ENCODE assay signal across 8 mouse cellular contexts in genomic region chr4:124699791-124700190, GRCm38 (mm10). TPM values are rescaled to one million over a fixed set of nuclear protein-coding genes. Genes with fewer than 3 reads are reported as not detected.
DNase-seq lines count a peak whose midpoint lies in the region; ATAC-seq and TF ChIP-seq lines count a peak whose summit lies in the region.

No protein-coding gene starts in this region.

- peak overlapping the region; percentile 94 for H3K4me2 ChIP-seq in kidney, postnatal 0 days (ENCODE audit: low read length)
- peak overlapping the region; percentile 77 for H3K4me2 ChIP-seq in embryonic facial prominence, embryonic 14.5 days (ENCODE audit: low read depth, low read length)
- H3K4me2 ChIP-seq in hindbrain, embryonic 15.5 days = peak overlapping the region; percentile 97
- peak overlapping the region; percentile 98 for H3K4me2 ChIP-seq in midbrain, embryonic 16.5 days (ENCODE audit: low read length)

- H3K4me1 ChIP-seq in kidney, postnatal 0 days (replicated peaks; ENCODE audit: insufficient read depth, low read length) = peaks cover 31% of the 10 kb centered on the region
- H3K4me1 ChIP-seq in embryonic facial prominence, embryonic 14.5 days (ENCODE audit: control insufficient read depth, insufficient read depth, low read length) = peaks cover 30% of the 10 kb centered on the region
- H3K4me1 ChIP-seq in hindbrain, embryonic 15.5 days (replicated peaks) = peaks cover 32% of the 10 kb centered on the region
- H3K4me1 ChIP-seq in midbrain, embryonic 16.5 days (ENCODE audit: control insufficient read depth, insufficient read depth, low read length) = peaks cover 20% of the 10 kb centered on the region

- peak overlapping the region; percentile 74; the same call in 1 of the 2 replicates for H3K27ac ChIP-seq in kidney, postnatal 0 days
- H3K27ac ChIP-seq in embryonic facial prominence, embryonic 14.5 days (replicated peaks; ENCODE audit: low read depth, low read length) = peak overlapping the region; percentile 90
- H3K27ac ChIP-seq in hindbrain, embryonic 15.5 days (replicated peaks) = no peak overlapping the region
- H3K27ac ChIP-seq in midbrain, embryonic 16.5 days (ENCODE audit: low read length) = no peak overlapping the region

- peak overlapping the region; percentile 75; the same call in 1 of the 2 replicates for H3K4me3 ChIP-seq in kidney, postnatal 0 days (replicated peaks; ENCODE audit: low read depth, low read length)
- H3K4me3 ChIP-seq in embryonic facial prominence, embryonic 14.5 days (ENCODE audit: low read depth, low read length) = peak overlapping the region; percentile 81
- H3K4me3 ChIP-seq in hindbrain, embryonic 15.5 days = peak overlapping the region; percentile 59
- H3K4me3 ChIP-seq in midbrain, embryonic 16.5 days (ENCODE audit: low read depth, low read length) = peak overlapping the region; percentile 67; the same call in 1 of the 2 replicates

- H3K9ac ChIP-seq in kidney, postnatal 0 days (ENCODE audit: low read depth, low read length) = no peak overlapping the region
- H3K9ac ChIP-seq in embryonic facial prominence, embryonic 14.5 days (ENCODE audit: low read depth, low read length) = peak overlapping the region; percentile 92
- no peak overlapping the region for H3K9ac ChIP-seq in hindbrain, embryonic 15.5 days
- H3K9ac ChIP-seq in midbrain, embryonic 16.5 days (ENCODE audit: low read depth, low read length) = no peak overlapping the region

- no peaks in the 10 kb centered on the region for H3K36me3 ChIP-seq in kidney, postnatal 0 days (ENCODE audit: insufficient read depth, low read length)
- H3K36me3 ChIP-seq in embryonic facial prominence, embryonic 14.5 days (ENCODE audit: control insufficient read depth, insufficient read depth, low read length) = no peaks in the 10 kb centered on the region; the same call in 1 of the 2 replicates
- no peaks in the 10 kb centered on the region for H3K36me3 ChIP-seq in hindbrain, embryonic 15.5 days
- H3K36me3 ChIP-seq in midbrain, embryonic 16.5 days (ENCODE audit: control insufficient read depth, insufficient read depth, low read length) = no peaks in the 10 kb centered on the region

- 23% methylated on average over 6 of the region's 6 CpGs for WGBS in kidney, postnatal 0 days
- 9% methylated on average over 6 of the region's 6 CpGs for WGBS in embryonic facial prominence, embryonic 14.5 days
- 14% methylated on average over 6 of the region's 6 CpGs for WGBS in hindbrain, embryonic 15.5 days
- WGBS in midbrain, embryonic 16.5 days = 3% methylated on average over 6 of the region's 6 CpGs

- no peaks in the 10 kb centered on the region for H3K9me3 ChIP-seq in kidney, postnatal 0 days (replicated peaks; ENCODE audit: low read length)
- no peaks in the 10 kb centered on the region for H3K9me3 ChIP-seq in embryonic facial prominence, embryonic 14.5 days (ENCODE audit: control insufficient read depth, low read length)
- H3K9me3 ChIP-seq in hindbrain, embryonic 15.5 days = no peaks in the 10 kb centered on the region
- H3K9me3 ChIP-seq in midbrain, embryonic 16.5 days (replicated peaks; ENCODE audit: control insufficient read depth, low read length, poor library complexity, severe bottlenecking) = no peaks in the 10 kb centered on the region

- no peak for TF ChIP-seq CTCF in kidney, postnatal 0 days (IDR thresholded peaks at IDR 0.05; ENCODE audit: low read depth)

- ATAC-seq in kidney, postnatal 0 days (replicated peaks; ENCODE audit: low FRiP score, low read depth) = no peak
- no peak for ATAC-seq in embryonic facial prominence, embryonic 14.5 days (ENCODE audit: low read depth)
- ATAC-seq in hindbrain, embryonic 15.5 days (ENCODE audit: low FRiP score, low read depth) = no peak
- ATAC-seq in midbrain, embryonic 16.5 days = no peak
- no peak for ATAC-seq in megakaryocyte progenitor cell, adult 5-6 weeks (replicated peaks; ENCODE audit: poor library complexity)

- no peak for DNase-seq in kidney, postnatal 0 days (ENCODE audit: low spot score)
- no peak for DNase-seq in kidney, adult 8-10 months
- DNase-seq in embryonic facial prominence, embryonic 14.5 days (ENCODE audit: low spot score) = no peak
- no peak for DNase-seq in right cerebral cortex, postnatal 14 days
- DNase-seq in natural killer cell, adult 2 months (ENCODE audit: low spot score in 2 of 2) = no peak

- no peaks in the 10 kb centered on the region for H3K27me3 ChIP-seq in kidney, postnatal 0 days (ENCODE audit: insufficient read depth, low read length)
- H3K27me3 ChIP-seq in embryonic facial prominence, embryonic 14.5 days (replicated peaks; ENCODE audit: control insufficient read depth, insufficient read depth, low read length) = no peaks in the 10 kb centered on the region
- H3K27me3 ChIP-seq in hindbrain, embryonic 15.5 days = peaks cover 35% of the 10 kb centered on the region
- peaks cover 9% of the 10 kb centered on the region for H3K27me3 ChIP-seq in midbrain, embryonic 16.5 days (ENCODE audit: control insufficient read depth, insufficient read depth, low read depth, low read length)

RNA-seq across cellular contexts. Expression of gene Fhl3, which starts 0.7 kb away (rescaled TPM):
- 9.4 and 10.0 TPM in 2 replicates for polyA plus RNA-seq in kidney, postnatal 0 days (2015; fragmentation: Nextera tagmentation; extraction: Ambion mirVana)
- 15.7 and 18.2 TPM in 2 replicates for polyA plus RNA-seq in embryonic facial prominence, embryonic 14.5 days (2014; fragmentation: Nextera tagmentation; extraction: Ambion mirVana)
- 1.6 and 2.8 TPM in 2 replicates for polyA plus RNA-seq in hindbrain, embryonic 15.5 days (2015; fragmentation: Nextera tagmentation; extraction: Ambion mirVana)
- polyA plus RNA-seq in midbrain, embryonic 16.5 days (2015; fragmentation: Nextera tagmentation; extraction: Ambion mirVana) = 1.5 and 1.7 TPM in 2 replicates
- total RNA-seq in megakaryocyte progenitor cell, adult 5-6 weeks (2015) = 17.1 and 19.3 TPM in 2 replicates
- 4.9 and 5.3 TPM in 2 replicates for total RNA-seq in megakaryocyte progenitor cell, adult 5-6 weeks (2017)

RNA-seq across cellular contexts. Expression of gene Utp11, which starts 6.4 kb away (rescaled TPM):
- 61.8 and 63.0 TPM in 2 replicates for polyA plus RNA-seq in kidney, postnatal 0 days (2015; fragmentation: Nextera tagmentation; extraction: Ambion mirVana)
- 58.6 and 62.7 TPM in 2 replicates for polyA plus RNA-seq in embryonic facial prominence, embryonic 14.5 days (2014; fragmentation: Nextera tagmentation; extraction: Ambion mirVana)
- polyA plus RNA-seq in hindbrain, embryonic 15.5 days (2015; fragmentation: Nextera tagmentation; extraction: Ambion mirVana) = 39.1 and 39.5 TPM in 2 replicates
- 39.8 and 43.8 TPM in 2 replicates for polyA plus RNA-seq in midbrain, embryonic 16.5 days (2015; fragmentation: Nextera tagmentation; extraction: Ambion mirVana)
- total RNA-seq in megakaryocyte progenitor cell, adult 5-6 weeks (2015) = 78.0 and 81.5 TPM in 2 replicates
- total RNA-seq in megakaryocyte progenitor cell, adult 5-6 weeks (2017) = 70.8 and 93.1 TPM in 2 replicates

RNA-seq across cellular contexts. Expression of gene Sf3a3, which starts 14.8 kb away (rescaled TPM):
- polyA plus RNA-seq in kidney, postnatal 0 days (2015; fragmentation: Nextera tagmentation; extraction: Ambion mirVana) = 92.4 and 103 TPM in 2 replicates
- polyA plus RNA-seq in embryonic facial prominence, embryonic 14.5 days (2014; fragmentation: Nextera tagmentation; extraction: Ambion mirVana) = 110 and 118 TPM in 2 replicates
- polyA plus RNA-seq in hindbrain, embryonic 15.5 days (2015; fragmentation: Nextera tagmentation; extraction: Ambion mirVana) = 96.2 and 106 TPM in 2 replicates
- 98.1 and 106 TPM in 2 replicates for polyA plus RNA-seq in midbrain, embryonic 16.5 days (2015; fragmentation: Nextera tagmentation; extraction: Ambion mirVana)
- 98.5 and 113 TPM in 2 replicates for total RNA-seq in megakaryocyte progenitor cell, adult 5-6 weeks (2015)
- 158 and 175 TPM in 2 replicates for total RNA-seq in megakaryocyte progenitor cell, adult 5-6 weeks (2017)

RNA-seq across cellular contexts. Expression of gene Inpp5b, which starts 41.9 kb away (rescaled TPM):
- polyA plus RNA-seq in kidney, postnatal 0 days (2015; fragmentation: Nextera tagmentation; extraction: Ambion mirVana) = 21.8 and 27.0 TPM in 2 replicates
- 23.7 and 29.5 TPM in 2 replicates for polyA plus RNA-seq in embryonic facial prominence, embryonic 14.5 days (2014; fragmentation: Nextera tagmentation; extraction: Ambion mirVana)
- polyA plus RNA-seq in hindbrain, embryonic 15.5 days (2015; fragmentation: Nextera tagmentation; extraction: Ambion mirVana) = 22.9 and 26.1 TPM in 2 replicates
- polyA plus RNA-seq in midbrain, embryonic 16.5 days (2015; fragmentation: Nextera tagmentation; extraction: Ambion mirVana) = 24.4 and 26.6 TPM in 2 replicates
- 32.9 and 36.0 TPM in 2 replicates for total RNA-seq in megakaryocyte progenitor cell, adult 5-6 weeks (2015)
- 28.6 and 31.4 TPM in 2 replicates for total RNA-seq in megakaryocyte progenitor cell, adult 5-6 weeks (2017)

RNA-seq across cellular contexts. Expression of gene Pou3f1, which starts 43.2 kb away (rescaled TPM):
- polyA plus RNA-seq in kidney, postnatal 0 days (2015; fragmentation: Nextera tagmentation; extraction: Ambion mirVana) = 0.43 and 0.57 TPM in 2 replicates
- polyA plus RNA-seq in embryonic facial prominence, embryonic 14.5 days (2014; fragmentation: Nextera tagmentation; extraction: Ambion mirVana) = 1.2 and 1.7 TPM in 2 replicates
- 7.9 and 13.4 TPM in 2 replicates for polyA plus RNA-seq in hindbrain, embryonic 15.5 days (2015; fragmentation: Nextera tagmentation; extraction: Ambion mirVana)
- polyA plus RNA-seq in midbrain, embryonic 16.5 days (2015; fragmentation: Nextera tagmentation; extraction: Ambion mirVana) = 12.3 and 14.4 TPM in 2 replicates
- total RNA-seq in megakaryocyte progenitor cell, adult 5-6 weeks (2015) = 0.05 TPM in 1 of 2 replicates, not detected in the other
- not detected in 2 replicates for total RNA-seq in megakaryocyte progenitor cell, adult 5-6 weeks (2017)

Comparison
In these comparisons a context has a peak if more than half of its experiments do, and no peak if none do; other contexts are left out.
1. H3K27ac ChIP-seq: peak in kidney, postnatal 0 days (single experiment) and embryonic facial prominence, embryonic 14.5 days (single experiment); none in hindbrain, embryonic 15.5 days (single experiment) and midbrain, embryonic 16.5 days (single experiment).
2. Peak in every context shown above with its lines, with median percentiles within 50 percentile points of each other: H3K4me2 ChIP-seq and H3K4me3 ChIP-seq.